Mouse (Mus musculus): ENCODE data around the gene Tmem123.

Tmem123 gene

DNA sequence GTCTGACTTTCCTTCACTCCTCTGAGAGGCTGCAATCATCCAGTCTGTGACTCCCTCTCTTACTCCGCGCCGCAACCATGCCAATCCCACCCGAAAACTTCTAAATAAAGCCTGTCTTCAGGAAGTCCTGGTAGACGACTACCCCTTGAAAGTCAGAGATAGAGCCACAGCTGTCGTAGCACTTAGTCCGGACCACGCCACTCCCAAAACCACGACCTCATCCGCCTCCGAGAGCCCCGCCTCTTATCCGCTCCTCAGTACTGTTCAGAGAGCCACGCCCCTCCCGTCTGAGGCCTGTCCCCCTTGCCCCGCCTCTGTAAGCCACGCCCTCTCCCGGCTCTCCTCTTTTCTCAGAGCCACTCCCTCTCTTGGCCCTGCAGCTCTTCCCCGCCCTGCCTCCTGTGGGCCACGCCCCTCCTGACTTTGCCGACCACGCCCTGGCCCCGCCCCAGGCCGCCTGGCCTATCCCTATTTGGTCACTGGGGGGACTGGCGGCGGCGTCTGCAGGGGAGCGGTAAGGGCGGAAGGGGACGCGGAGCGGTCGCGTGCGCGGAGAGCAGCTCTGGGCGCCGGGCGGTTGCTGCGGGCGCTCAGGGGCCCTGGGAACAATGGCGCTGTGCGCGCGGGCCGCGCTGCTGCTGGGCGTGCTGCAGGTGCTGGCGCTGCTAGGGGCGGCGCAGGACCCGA lies at the start of gene Tmem123:
Tmem123 (plus strand) TSS at position 428 of the 687 bp plus-strand sequence.
- peak; percentile 100 for DNase-seq (ENCODE audit: low spot score in 2 of 2)

DNA sequence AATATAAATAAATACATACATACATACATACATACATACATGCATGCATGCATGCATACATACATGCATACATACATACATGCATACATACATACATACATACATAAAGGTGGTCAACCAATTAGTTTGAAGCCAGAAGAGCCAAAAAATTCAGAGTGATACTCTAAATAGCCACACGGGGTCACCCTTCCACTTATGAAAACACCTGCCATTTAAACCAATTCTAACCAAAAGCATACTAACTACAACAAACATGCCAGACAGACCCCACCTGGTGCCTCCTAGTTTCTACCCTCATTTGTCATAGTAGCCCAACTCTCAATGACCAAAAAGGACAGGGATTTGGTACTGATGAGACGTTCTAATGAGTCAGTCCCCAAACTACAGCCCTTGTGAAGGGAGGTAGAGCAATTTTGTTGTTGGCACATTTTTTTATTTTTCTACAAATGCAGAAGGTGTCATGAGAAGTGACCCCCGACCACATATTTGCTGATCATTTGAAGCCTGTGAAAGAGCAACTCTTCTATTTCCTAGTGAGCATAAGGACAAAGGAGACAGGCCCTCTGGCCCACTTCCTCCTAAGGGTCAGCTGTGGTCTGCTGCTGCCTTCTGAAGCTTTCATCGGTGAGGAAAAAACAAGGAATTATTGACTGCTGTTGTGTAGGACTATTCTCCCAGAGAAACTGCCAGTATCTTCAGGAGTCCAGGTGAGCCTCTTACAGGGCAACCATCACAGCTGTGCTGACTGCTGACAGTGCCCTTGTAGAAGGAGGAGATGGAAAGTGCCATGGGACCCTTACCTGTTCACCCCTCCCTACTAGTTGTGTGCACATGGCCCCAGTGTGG lies 49.6 kb upstream of the Tmem123 start:
- DNase-seq (ENCODE audit: low spot score in 2 of 2) = peak; percentile 52 to 65

- no peak for DNase-seq (ENCODE audit: low spot score in 2 of 2)
Measured at GRCm38 (mm10) chr9:7714908-7715175, 49.0 kb upstream of the Tmem123 start.

DNA sequence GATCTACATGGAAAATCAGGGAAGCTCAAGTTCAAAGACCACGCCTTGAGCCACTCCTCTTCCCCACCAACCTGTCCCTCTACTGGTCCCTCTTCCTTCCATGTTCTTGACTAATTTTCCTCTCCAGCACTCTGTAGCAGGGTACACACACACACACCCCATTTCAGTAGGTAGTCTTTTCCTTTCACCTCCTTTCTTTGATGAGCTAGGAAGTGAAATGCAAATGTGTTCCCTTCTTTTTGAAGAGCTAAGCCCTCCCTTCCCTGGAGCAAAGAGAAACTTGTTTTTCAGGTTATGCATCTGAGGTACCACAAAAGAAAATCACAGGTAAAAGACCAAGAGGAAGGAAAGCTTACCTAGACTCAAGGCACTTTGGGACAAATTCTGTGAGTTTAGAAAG lies 42.3 kb upstream of the Tmem123 start:
- DNase-seq (ENCODE audit: low spot score in 2 of 2) = no peak

GRCm38 (mm10) chr9:7728997-7729396 lies 34.8 kb upstream of the Tmem123 start:
- no peak for DNase-seq (ENCODE audit: low spot score in 2 of 2)

DNA sequence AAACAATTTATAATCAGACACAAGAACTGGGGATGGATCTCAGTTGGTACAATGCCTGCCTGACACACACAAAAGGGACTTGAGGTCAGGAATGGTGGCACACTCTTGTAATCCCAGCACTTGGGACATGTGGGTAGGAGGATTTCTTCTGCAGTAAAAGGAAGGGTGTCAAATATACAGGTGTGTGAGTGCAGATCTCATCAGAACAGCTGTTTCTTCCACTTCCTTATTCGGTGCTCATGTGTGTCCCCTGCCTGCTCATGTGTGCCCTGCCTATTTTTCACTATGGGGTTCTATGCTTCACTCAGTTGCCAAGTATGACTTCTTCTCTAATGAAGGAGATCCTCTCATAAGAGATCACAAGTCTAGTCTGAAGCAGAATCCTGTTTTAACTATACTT lies 21.1 kb upstream of the Tmem123 start:
- DNase-seq (ENCODE audit: low spot score in 2 of 2) = peak in 1 of 2 experiments; percentile 59

DNA sequence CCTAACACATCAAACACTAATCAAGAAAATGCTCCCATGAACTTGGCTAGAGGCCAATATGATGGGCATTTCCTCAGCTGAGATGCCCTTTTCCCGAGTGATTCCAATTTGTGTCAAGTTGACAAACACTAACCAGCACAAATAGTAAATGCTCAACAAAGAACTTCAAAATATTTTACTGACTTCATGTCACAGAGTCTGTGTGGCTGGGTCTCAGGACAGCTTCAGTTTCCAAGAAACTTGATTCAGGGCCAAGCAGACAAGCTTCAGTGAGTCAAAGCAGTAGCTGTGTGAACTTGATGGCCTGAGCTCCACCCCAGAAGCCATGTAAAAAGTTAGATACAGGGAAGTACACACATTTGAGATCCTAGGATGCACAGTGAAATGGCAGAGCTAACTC lies 19.7 kb upstream of the Tmem123 start:
- DNase-seq (ENCODE audit: low spot score in 2 of 2) = no peak

DNA sequence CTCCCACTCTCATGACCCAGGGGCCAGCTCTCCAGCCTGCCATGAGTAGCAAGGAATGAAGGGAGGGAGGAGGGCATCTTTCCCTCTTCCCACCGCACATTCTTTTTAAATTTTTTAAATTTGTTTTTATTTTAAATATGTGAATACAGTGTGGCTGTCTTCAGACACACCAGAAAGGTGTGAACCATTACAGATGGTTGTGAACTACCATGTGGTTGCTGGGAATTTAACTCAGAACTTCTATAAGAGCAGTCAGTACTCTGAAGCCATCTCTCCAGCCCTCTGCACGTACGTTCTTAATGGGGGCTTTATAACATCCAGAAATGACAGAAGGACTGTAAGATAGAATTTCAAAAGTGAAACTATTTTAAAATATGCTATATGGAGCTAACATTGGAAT lies 15.0 kb upstream of the Tmem123 start:
- no peak for DNase-seq (ENCODE audit: low spot score in 2 of 2)

GRCm38 (mm10) chr9:7749537-7749936 lies 14.3 kb upstream of the Tmem123 start:
- DNase-seq (ENCODE audit: low spot score in 2 of 2) = no peak

- no peak for DNase-seq (ENCODE audit: low spot score in 2 of 2)
Measured at GRCm38 (mm10) chr9:7755889-7756423, 7.9 kb upstream of the Tmem123 start.

DNA sequence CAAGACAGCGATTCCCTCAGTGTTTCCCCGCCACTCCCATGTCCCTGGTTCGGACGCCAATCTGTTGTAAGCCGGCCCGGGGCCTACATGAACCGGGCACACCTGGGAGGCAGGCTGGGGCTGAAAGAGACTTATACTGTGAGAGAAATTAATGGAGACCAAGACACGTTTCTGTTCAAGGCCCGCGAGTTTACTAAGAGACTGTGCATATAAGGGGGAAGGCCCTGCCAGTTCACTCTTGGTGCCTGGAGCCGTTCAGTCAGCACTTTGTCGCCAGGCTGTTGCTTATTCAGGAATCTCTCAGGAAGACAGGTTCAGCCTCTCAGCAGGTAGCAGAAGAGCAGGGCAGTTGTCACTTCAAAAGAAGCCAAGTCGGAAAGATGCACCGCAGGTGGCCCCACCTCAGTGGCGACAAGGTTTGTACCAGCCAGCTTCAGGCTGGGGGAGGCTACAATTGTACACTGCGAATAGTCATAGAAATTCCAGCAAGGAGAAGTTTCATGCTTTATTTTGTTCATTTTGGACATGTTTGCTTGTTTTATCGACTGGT lies 1.9 kb upstream of the Tmem123 start:
- no peak for DNase-seq (ENCODE audit: low spot score in 2 of 2)

GRCm38 (mm10) chr9:7762741-7763140 lies 1.1 kb upstream of the Tmem123 start:
- no peak for DNase-seq (ENCODE audit: low spot score in 2 of 2)

- DNase-seq (ENCODE audit: low spot score in 2 of 2) = peak; percentile 80 to 85
Measured at GRCm38 (mm10) chr9:7764463-7764871, 626 bp downstream of the Tmem123 start.

DNA sequence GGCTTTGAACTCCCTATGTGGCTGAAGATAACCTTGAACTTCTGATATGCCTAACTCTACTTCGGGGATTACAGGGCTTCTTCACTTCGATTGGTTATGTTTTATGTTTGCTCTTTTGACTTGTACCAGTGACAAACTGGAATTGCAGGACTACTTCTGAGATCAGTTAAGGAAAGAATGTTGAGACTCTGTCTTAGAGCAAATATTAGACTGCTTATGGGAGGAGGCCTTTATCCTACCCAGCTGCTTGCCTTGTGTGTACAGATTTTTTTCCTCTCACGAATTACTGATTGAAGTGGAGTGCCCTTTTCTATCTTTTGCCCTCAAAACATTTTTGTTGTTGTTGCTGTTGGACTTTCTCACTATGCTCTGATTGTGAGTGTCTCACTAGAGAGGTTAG lies 1.4 kb downstream of the Tmem123 start:
- no peak for DNase-seq (ENCODE audit: low spot score in 2 of 2)

DNA sequence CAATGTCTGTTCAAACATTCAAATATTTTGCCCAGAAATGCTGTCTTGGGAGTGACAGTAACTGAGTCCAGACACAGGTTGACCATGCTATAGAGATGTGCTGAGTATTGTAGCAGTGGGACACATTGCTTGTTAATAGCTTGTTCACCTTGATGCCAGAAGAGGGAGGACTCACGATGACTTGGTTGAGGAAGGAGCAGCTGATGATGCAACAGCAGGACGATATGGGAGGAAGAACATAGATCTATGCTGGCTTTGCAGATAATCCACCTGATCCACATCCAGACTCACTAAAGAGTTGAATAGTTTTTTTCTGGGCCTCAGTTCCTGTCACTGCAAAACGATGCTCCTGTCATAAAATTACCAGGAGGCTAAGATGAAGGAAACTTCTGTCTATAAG lies 2.7 kb downstream of the Tmem123 start:
- no peak for DNase-seq (ENCODE audit: low spot score in 2 of 2)

GRCm38 (mm10) chr9:7767526-7767925 lies 3.7 kb downstream of the Tmem123 start:
- DNase-seq (ENCODE audit: low spot score in 2 of 2) = no peak

DNA sequence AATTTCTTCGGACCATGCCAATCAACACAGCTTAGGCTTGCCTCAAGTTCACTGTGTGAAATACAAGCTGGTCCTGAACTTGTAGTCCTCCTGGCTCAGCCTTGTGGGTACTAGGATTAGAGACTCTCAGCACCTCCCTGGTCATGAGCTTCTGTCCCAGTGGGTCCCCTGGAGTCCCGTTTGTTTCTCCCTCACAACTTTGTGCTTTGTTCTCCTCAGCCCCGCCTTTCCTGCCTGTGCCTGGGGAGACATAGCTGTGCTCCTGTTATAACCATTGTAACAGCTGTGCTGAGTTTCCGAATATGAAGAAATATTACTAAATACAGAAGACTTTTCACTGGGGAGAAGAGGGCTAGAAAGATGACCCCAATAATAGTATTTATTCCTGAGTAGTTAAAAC lies 5.2 kb downstream of the Tmem123 start:
- no peak for DNase-seq (ENCODE audit: low spot score in 2 of 2)

DNA sequence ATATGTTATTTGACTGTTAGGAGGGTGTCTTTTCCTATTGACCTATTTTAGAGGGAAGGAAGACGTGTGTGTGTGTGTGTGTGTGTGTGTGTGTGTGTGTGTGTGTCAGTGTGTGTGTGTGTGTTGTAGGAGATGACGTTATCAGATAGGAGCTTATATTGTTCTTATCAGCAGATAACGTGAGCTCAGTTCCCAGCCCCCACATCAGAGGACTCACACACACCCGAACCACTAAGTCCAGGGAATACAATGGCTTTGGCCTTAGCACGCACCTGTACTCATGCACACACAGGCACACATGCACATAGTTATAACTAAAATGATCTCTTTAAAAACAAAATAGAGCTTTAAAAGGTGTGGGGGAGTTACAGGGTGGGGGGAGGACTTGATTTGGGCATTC lies 5.7 kb downstream of the Tmem123 start:
- DNase-seq (ENCODE audit: low spot score in 2 of 2) = no peak

DNA sequence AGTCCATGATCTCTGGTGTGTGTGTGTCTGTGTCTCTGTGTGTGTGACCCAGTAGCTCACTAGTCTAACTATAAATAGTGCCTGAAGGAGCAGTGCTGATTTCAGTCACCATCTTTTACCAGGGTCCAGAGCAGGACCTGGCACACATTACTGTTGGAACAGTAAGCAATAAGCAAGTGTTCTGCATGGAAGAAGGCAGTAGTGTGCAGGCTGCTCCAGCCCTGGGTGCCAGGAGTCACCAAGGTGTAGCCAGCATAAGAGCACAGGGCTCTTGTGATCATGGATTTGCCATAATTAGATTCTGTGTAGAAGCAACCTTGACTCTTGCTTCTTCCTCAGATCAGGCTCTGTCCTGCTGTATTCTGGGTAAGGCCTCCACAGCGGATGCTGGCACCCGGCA lies 8.5 kb downstream of the Tmem123 start:
- no peak for DNase-seq (ENCODE audit: low spot score in 2 of 2)

GRCm38 (mm10) chr9:7772773-7773454 lies 9.1 kb downstream of the Tmem123 start:
- no peak for DNase-seq (ENCODE audit: low spot score in 2 of 2)

GRCm38 (mm10) chr9:7773686-7774085 lies 9.8 kb downstream of the Tmem123 start:
- no peak for DNase-seq (ENCODE audit: low spot score in 2 of 2)

DNA sequence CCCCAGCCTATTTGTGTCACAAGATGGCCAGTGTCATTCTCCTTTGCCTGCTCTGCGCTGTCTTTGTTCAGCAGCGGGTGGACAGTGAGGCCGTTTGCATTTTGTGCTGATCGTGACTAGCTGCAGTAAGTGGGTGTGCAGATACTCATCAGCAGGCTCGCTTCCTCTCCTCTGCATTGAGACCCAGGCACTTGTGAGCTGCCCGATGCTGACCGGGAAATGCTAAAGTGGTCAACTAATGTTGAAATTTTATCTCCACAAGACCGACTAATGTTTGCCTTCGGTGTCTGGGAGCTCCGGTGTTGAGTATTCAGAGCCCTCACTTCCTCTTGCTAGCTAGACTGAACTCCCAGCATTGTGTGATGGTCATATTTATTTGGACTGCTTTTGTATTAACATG lies 10.7 kb downstream of the Tmem123 start:
- DNase-seq (ENCODE audit: low spot score in 2 of 2) = no peak
